Mouse (Mus musculus): Measurements from ENCODE around the gene Csmd2.

DNA sequence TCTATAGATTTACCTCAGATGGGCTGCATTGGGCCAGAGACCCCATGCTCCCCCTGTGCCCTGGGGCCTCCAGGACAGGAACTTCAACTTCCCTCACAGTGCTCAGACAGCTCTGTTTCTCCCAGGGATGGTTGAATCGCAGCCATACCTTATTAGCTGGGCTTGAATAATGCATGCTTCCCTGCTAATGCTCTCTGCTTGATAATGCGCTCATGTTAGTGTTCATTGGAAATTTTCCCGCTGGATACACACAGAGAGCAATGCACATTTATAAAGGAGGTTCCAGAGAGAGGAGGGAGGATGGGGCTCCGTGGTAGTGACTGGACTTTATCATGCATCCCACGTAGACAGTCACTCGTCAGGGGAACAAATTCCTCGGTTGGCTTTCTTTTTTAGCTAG lies 300.4 kb downstream of the Csmd2 start:
- no peak for TF ChIP-seq CTCF (IDR thresholded peaks at IDR 0.05; ENCODE audit: low read depth)
- TF ChIP-seq EP300 (optimal IDR thresholded peaks at IDR 0.05), result no peak
